Mouse (Mus musculus) ES-CJ7 (cell line): ENCODE measurements around the gene Sohlh1.

Experiments
- DNase-seq: peaks from one replicate; pipeline ENCODE4 v3.0.0; 2011; ENCODE audit warnings: low read depth, low spot score

The Sohlh1 gene

DNA sequence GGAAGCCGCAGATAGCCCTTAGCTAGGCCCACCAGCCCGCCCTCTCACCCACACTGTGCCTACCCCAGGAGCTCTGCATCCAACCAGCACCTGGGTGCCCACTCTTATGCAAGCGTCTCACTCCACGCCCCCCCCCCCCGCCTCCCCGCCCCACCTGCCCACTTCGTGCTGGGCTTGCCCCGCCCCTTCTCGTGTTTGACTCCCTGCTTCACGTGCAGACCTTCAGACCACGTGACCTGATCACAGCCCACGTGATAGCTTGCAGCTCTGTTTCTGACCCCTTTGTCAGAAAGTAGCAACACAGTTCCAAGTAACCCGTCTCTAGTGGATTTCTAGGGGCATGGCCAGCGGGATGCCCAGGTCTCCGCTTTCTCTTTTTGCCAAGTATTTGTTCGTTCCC is at the start of gene Sohlh1:
Gene Sohlh1, minus strand, starts transcription at position 23 of the 400 bp plus-strand sequence.
- no peak for DNase-seq

DNA sequence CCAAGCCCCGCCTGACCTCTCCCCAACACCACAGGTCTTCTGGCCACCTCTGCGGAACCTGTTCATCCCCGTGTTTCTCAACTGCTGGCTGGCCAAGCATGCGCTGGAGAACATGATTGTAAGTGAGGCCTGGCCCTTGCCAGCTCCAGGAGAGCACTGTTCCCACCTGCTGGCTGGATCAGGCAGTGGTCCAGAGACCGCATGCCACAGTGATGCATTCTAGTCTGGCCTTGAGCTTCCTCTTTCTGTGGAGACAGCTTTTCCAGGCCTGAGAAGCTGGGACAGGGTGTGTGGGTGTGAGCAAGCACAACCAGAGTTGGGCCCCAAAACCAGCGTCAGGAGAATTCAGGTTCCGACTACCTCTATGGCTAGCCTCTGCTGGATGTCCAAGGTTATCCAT is 45.4 kb upstream of the Sohlh1 start:
- DNase-seq = no peak

DNA sequence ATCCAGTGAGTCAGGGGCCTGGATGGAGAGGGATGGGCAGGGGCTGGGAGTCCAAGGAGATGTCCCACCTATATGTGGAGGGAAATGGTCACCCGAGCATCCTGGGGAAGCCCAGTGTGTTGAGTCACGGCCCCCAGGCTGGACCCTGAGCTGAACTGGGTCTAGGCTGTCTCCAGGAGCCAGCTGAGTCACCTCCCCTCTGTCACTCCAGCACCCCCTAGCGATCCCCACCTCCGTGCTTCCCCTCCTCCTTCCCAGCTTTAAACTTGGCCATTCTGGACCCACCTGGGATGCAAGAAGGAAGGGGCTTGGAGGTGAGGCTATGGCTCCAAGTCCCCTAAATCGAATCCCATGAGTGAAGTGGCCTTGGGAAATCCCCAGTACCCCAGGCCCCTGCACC is 41.1 kb upstream of the Sohlh1 start:
- DNase-seq = no peak

DNA sequence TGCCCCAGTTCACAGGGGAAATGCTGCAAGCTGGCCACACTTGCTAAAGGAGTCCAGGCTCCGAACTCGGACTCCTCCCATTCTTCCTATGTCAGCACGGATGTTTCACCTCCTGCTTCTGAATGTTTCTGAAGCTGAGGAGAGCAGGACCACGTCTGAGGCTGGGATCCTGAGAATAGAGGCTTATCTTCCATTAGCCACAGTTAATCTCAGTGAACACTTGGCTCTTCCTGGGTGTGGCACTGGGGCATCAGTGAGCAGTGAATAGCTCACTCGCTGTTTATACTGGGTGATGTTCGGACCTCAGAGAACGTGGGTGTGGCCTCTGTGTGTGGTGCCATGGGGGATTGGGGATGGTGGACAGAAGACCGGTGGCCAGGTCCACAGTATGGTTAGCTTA is 40.2 kb upstream of the Sohlh1 start:
- no peak for DNase-seq

DNA sequence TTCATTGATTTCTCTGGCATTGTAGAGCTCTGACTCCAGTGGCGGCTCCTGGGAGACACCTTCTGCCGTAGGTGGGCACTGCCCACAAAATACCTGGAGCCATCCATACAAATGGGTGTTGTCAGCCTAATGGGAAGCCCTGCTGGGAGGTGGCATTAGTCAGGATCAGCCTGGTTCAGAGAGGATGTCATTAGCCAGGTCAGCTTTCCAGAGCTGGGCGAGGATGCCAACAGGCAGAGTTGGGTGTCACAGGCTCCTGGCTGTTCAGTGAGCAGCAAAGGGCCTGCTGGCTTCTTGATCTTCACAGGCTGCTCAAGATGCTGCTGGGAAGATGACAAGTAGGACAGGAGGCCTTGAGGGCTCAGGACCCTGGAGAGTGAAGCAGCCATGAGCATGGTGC is 37.7 kb upstream of the Sohlh1 start:
- DNase-seq = no peak

DNA sequence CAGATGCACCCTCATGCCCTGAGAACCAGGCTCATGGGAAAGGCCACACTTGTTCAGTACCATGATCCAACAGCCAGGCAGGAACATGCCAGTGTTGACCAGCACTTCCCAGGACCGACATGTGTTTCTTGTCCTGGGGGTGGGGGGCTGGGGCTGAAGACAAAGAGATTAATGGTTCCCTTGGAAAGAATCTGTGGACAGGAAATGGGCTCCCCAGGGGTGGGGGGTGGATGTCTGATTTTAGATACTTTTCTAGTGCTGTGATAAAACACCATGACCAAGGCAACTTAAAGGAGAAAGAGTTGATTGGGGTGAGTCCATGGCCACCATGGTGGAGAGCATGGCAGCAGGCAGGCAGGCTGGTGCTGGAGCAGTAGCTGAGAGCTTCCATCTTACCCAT is 35.2 kb upstream of the Sohlh1 start:
- no peak for DNase-seq

DNA sequence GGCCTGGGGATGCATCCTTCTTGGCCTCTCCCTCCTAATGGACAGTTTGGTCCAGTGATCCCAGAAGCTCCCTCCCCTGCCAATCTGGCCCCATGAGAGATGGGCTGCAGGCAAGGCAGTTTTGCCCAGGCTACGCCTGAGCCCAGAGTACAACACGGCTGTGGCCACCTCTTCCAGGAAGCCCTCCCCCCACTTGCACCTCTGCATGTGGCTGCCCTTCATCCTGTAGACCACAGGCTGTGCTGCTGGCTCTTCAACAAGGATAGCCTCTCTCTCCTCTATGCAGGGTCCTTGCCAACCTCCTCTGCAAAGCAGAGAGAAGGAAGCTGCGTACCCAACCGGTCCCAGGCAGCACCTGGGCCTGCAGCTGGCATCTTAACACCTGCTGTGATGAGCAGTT is 32.0 kb upstream of the Sohlh1 start:
- no peak for DNase-seq

DNA sequence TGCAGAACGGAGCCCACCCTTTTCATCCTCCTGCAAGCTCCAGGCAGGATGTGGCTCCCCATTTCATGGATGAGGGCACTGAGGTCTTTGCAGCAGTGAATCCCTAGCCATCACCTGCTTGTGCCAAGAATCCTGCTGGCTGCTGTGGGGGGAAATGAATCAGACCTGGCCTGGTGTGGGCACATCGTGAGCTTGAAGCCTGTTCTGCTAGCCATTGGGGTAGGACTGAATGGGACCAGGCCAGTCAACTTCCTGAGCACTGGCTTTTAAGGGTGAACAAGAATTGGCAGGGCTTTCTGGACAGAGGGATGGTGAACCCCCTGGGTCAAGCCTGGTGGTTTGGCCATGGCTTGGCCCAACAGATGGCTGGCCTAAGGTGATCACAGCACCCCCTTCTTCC is 31.5 kb upstream of the Sohlh1 start:
- no peak for DNase-seq

DNA sequence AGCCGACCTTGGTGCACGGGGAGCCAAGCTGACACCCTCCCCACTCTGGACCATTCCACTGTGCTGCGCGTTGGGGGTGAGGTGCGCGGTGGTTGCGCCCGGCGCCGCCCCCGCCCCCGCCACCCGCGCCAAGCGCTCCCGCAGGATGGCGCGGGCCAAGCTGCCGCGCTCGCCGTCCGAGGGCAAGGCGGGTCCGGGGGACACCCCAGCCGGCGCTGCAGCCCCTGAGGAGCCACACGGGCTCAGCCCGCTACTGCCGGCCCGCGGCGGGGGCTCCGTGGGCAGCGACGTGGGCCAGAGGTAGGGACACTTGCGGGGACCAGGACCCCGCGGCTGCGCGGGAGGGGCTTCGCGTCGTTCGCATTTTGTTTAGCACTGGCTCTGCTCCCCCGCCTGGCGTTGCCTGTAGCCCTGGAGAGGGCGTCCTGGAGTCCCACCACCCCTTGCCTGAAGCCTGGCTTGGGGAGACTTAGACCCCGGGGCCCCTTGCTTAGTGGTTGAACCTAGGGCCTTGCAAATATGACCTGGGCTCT is 30.8 kb upstream of the Sohlh1 start:
- no peak for DNase-seq

DNA sequence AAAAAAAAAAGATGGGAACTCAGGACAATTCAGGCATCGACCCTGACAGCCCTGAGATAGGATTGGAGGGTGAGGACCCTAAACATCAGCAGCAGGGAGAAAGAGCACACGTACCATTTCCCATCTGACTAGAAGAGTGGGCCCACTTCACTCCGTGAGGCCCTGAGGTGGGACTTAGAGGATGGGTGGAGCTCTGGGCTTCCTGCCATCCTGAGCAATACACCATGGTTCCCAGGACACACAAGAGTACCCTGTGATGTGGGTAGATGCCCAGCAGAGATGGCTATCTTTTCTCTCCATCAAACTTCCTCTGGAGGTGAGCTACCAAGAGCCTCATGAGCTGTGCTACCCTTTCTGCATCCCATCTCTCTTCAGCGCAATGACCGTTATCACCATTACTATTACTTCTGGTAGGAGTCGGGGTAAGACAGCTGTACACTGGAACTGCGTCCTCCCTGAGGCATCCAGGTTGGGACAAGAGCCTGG is 30.2 kb upstream of the Sohlh1 start:
- DNase-seq = peak; percentile 10

DNA sequence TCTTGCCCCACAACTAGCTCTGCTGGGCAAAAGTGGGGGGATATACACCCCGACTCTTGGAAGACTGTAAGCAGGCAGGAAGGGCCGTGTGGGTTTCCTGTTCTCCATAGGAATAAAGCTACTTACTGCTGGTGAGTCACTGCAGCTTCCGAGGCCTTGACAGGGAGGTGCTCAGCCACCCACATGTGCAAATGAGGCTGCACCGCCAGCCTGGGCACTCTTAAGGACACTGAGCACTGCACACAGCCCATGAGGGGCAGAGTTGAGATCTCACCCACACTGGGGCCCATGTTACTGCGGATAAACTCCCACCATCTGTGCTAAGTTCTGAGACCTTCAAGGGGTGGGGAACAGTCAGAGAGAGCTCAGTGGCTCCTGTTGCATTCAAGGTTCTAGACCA is 19.6 kb upstream of the Sohlh1 start:
- DNase-seq = no peak

DNA sequence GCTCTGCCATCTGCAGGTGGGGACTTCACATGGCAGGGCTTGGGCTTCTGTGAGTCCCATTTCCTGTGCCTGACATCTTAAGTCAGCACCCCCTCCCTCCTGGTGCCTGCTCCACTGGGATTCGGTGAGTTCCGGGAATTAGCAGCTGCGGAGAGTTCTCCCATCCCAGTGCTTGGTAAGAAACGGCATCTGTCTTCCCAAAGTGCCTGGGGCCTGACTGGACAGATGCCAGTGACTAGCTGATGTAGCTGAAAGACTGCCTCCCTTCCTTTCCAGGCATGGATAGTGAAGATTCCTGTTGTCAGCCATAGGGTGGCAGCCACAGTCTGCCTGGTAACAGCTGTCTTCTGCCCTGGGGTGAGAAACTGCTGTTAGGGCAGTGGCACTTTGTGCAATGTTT is 18.4 kb upstream of the Sohlh1 start:
- no peak for DNase-seq

DNA sequence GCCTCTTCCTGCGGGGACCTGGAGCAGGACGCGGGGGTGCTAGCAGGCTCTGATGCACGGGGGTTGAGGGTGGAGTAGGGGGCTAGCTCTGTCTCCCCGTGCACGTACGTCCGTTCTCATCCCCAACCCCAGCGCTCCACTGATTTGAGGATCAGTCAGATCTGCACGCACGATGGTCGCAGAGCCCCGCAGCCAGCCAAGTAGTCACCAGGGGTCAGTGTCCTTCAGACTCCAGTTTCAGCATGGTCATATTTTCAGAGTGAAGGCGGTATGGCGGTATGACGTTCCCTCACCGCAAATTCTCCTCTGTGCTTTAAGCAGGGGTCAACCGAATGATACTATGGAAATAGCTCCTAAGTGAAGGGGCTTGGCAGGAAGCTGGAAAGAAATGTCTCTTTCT is 17.2 kb upstream of the Sohlh1 start:
- DNase-seq = no peak

DNA sequence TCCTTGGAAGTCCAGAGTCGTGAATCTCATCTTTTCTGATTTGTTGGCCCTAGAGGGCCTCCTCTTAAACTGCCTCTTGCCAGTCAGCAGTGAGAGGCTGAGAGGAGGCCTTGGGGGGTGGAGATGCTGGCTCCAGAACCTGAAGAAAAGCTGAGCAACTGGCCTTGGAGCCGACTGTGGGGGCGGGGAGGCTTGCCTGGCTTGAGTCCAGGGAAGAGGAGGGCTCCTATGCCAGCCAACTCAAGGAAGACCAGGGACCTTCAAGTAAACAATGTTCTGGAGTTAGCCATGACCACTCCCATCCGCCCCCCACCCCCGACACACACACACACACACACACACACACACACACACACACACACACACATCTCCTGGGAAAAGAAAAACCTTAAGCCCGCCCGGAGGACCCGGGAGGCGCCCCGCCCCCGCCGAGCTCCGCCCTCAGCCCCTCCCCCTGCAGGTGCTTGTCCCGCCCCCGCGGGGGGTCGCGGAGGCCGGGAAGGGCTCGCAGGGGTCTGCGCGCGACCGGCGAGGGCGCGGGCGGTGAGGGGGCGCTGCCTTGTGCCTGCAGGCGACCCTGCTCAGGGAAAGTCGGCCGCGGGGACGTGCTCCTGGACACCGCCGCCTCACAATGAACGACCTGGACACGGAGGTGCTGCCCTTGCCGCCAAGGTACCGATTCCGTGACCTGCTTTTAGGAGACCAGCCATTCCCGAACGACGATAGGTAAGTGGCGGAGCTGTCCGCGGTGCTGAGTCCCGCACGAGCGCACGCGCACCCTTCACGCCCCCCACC is 16.5 kb upstream of the Sohlh1 start, which contains the start of gene Kcnt1:
Gene Kcnt1, plus strand, starts transcription at position 398 of the 795 bp plus-strand sequence.
- DNase-seq = peak; percentile 60

DNA sequence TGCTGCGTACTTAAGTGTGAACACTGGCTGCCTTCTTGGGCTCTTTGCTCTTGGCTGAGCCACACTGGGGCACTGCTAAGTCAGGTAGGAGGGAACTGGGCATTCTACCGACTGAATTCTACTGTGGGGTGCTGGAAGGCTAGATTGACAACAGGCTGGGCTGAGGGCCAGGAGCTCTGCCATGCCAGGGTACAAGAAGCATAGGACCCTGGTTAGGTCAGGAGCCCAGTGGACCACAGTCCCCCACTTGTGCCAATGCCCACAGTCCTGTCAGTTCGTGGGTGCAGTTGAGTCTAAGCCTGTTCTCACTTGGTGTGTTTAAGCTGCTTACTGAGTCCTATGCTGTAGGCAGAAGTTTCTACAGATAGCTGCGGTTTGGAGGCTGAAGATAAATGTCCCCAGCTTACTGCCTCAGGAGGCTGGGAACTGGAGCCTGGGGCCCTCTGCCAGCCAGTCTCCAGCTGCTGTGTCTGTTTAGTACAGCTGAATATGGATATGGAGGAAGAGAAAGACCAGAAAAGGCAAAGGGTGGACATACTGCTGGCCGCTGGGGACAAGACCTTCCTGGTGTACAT is 15.7 kb upstream of the Sohlh1 start:
- DNase-seq = no peak

DNA sequence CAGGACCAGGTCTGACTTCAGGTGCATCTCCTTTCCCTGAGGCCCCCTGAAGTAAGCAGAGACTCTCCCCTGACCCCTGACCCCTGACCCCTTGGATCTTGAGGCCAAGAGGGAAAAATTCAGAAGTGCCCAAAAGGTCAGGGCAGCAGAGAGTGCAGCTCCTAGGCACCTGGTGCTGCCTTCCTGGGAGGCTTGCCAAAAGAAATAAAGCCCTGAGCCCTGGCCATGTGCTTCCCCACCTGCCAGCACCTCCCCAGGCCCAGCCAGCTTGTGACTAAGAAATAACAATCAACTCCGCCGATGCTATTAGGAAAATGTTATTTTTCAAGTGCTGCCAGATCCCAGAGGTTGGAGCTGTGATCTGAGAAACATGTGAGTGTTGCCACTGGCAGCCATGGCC is 15.0 kb upstream of the Sohlh1 start:
- no peak for DNase-seq

DNA sequence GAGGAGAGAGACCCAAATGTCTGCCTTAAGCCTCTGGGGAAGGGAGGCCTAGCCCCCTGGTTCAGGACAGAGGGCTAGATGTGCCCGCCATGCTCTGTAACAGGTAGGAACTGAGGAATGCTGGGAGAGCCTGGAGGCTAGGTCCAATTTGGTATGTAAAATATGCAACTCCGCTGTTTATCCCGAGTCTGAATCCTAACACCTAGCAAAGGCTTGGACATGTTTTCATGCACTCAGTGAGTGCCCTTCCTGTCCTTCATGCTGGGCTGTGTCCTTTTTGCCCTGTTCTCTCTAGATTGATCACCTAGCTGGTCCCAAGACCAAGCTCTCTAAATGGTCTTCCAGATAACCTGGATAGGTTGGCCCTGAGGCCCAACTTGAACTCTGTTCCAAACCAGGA is 12.8 kb upstream of the Sohlh1 start:
- DNase-seq = no peak

DNA sequence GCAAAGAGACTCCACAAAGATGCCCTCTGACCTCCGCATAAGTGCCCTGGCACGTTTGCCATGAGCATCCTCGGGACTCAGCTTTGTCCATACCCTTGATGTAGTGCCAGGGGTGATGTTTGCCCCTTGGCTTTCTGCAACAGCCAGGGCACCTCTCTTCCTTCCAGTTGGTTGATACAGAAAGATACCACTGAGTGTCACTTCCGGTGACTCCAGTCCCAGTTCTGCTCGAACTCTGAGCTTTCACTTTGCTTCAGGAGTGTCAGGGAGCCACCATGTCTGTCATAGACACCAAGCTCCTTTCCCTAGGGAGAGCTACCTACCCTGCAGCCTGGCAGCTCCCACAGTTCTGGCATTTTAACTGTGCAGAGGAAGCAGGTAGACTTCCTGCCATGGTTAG is 7.0 kb upstream of the Sohlh1 start:
- no peak for DNase-seq

DNA sequence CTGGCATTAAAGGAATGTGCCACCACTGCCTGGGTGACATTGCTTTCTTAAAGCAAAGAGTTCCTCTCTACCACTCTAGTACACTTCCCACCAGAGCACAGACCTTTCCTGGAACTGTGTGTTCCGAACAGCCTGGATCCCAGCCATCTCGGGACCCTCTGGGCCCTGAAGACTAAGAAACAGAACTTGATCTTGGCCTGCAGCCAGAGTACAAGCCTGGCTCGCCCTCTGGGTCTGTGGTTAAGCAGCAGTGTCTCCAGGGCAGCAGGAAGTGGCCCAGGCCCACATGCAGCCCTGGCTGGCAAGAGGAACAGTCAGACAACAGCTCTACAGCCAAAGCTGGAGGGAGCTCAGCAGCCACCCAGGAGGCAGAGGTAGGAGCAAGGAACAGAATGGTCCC is 5.6 kb upstream of the Sohlh1 start:
- DNase-seq = no peak

DNA sequence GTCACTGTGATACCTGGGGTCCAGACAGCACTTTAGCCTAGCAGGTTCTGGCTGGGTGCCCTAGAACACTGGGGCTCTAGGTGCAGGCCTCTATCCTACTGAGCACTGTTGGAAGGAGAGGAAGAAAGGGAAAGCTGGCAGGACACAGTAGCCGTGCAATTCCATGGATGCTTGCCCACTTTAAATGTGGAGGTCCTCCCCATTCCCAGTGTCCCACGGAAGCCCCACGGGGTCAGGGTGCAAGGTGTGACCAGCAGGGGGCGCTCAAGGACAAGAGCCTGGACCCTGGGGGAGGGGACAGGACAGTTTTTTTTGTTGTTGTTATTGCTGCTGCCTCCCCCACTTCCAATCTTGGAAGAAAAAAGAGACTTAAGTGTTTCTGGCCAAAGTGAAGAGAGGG is 3.3 kb upstream of the Sohlh1 start:
- DNase-seq = peak; percentile 14

DNA sequence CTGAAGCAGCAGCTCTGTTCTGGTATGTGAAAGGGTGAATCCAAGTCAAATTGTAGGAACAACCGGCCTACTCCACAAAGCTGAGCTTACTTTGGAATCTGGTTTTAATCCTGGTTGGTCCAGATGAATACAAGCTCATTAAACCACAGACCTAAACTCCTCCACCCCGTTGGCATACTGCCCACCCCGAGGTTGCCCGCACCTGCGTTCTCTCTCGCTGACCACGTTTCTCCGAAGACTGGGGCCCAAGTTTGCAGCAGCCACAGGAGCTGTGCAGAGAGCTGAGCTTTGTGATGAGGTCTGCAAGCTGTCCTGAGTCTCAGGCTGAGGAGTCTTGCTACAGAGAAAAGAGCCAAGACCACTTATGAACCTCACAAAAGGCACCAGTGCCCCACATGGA is 532 bp downstream of the Sohlh1 start:
- no peak for DNase-seq

DNA sequence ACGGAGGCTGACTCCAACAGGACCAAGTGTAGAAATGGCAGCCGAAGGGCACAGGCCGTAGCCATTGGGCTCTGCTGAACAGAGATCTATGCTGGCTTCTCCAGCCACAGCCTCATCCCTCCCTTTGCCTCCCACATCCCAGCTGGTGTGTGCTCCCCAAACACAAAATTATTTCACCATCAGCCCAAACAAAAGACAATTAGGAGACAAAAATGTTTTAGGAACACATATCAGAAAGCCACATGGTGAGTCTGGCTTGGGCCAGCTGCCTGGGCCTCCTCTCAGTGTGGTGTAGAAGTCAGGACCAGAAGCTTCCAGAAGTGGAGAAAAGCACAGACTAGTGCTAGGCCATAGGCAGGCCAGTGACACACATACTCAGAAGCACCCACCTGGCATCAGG is 3.0 kb downstream of the Sohlh1 start:
- DNase-seq = no peak

DNA sequence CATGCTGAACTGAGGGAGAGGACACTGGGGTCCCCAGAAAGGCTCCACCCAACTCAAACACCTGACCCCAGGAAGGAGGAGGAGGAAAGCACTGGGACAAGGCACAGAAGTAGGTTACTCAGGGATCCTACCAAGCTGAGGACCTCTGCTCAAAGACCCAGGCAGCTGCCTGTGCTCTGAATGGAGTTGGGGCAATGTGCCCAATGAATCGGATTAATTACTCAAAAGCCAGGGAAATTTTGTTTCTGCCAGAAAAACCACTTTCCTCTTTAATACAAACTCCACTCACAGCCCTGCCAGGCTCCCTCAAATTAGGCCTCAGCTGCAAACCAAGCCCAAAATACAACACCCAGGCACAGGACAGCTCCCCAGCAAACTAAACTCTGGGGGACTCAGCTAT is 4.3 kb downstream of the Sohlh1 start:
- DNase-seq = no peak
